Mouse (Mus musculus): ENCODE measurements around the gene Spdye4a.

DNA sequence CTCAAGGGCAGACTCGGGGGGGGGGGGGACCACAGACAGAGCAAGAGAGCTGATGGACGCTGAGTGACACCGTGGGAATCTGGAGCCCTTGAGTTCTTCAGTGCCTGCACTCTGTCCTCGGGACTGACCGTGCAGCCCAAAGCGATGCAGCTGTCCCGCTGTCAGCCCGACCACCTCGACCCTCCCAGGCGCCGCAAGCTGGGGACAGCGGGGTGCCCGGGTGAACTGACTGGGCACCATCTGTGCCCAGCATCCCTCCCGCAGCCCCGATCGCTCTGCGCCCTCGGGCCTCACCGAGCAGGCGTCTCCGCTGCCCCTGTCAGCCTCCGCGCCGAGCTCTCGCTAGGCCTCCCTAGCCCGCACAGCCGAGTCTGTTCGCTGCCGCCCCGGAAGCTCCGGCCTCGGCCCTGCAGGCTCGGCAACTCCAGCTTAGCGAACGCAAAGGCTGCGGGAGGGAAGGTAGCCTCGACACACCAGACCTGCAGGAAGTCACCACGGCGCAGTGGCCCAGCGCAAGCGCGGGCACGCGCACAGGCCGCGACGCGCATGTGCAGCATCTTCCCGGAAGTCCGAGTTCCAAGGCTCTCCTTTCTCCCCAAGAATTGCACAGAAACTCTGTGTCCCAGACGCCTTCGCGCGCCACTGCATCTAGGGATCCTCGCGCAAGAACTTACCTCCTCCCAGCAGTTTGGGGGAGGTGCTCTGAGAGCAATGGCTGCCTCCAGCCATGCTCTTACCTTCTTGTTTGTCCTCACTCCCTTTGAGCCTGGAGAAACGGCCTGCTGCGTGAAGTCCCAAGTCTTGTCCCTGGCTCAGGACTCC lies 46.2 kb downstream of the Spdye4a start, which contains the start of the genes Rbak and Spdye4b:
- TF ChIP-seq CTCF (IDR thresholded peaks at IDR 0.05; ENCODE audit: low read depth, low read length) (no peak), POLR2A (IDR thresholded peaks at IDR 0.05; ENCODE audit: extremely low read depth, insufficient read depth, low read length) (peak; percentile 75)

Data from liver, adult 2 months (tissue).